Mouse (Mus musculus): ENCODE results near the gene Ulk1.

DNA sequence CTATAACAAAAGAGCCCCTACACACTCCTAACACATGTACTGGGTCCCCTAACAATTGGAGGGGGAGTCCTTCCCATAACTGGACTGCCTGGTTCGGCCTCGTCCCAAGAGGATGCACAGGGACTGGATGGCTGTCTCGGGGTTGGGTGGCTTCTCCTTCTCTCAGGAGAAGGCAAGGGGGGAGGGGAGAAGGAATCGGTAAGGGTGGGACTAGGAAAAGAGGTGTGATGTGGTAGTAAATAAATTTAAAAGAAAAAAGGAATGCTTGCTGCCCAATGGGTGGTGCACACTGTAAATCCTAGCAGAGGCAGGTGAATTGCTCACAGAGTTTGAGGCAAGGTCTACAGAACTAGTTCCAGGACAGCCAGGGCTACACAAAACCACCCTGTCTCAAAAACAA, 3.7 kb downstream of the Ulk1 start:
- TF ChIP-seq CTCF (IDR thresholded peaks at IDR 0.05; ENCODE audit: low read depth): no peak
- TF ChIP-seq EP300 (IDR thresholded peaks at IDR 0.05; ENCODE audit: low read depth): no peak
